9 mouse cellular contexts compared by ENCODE assay signal in genomic region chr16:44684646-44685045, GRCm38 (mm10). TPM values are rescaled to one million over a fixed set of nuclear protein-coding genes. Genes with fewer than 3 reads are reported as not detected.
DNase-seq lines count a peak whose midpoint lies in the region; ATAC-seq and TF ChIP-seq lines count a peak whose summit lies in the region.
"Had no signal": no experiment of that assay in that cellular context is flagged by ENCODE, and none has a peak within 500 bp of the region (broad histone marks: within the 10 kb centered on the region; RNA-seq: fewer than 3 reads in every experiment).

No protein-coding gene starts in this region.

- no peak for ATAC-seq in limb, embryonic 15.5 days (ENCODE audit: insufficient number of reproducible peaks, low FRiP score, low TSS enrichment, low read depth)
- no peak for ATAC-seq in granulocyte monocyte progenitor cell, adult 5-6 weeks (replicated peaks; ENCODE audit: poor library complexity, severe bottlenecking)

- H3K9ac ChIP-seq in limb, embryonic 15.5 days, result no peak overlapping the region
- H3K9ac ChIP-seq: lung, embryonic 15.5 days had no signal

- no peaks in the 10 kb centered on the region for H3K36me3 ChIP-seq in limb, embryonic 15.5 days
- H3K36me3 ChIP-seq: lung, embryonic 15.5 days had no signal

- H3K4me3 ChIP-seq in limb, embryonic 15.5 days, result no peak overlapping the region
- H3K4me3 ChIP-seq: lung, embryonic 15.5 days had no signal

- H3K27me3 ChIP-seq in limb, embryonic 15.5 days, result no peaks in the 10 kb centered on the region
- H3K27me3 ChIP-seq: lung, embryonic 15.5 days had no signal

- H3K27ac ChIP-seq in limb, embryonic 15.5 days, result peak overlapping the region; percentile 67; the same call in 1 of the 2 replicates
- H3K27ac ChIP-seq: lung, embryonic 15.5 days had no signal

- no peaks in the 10 kb centered on the region for H3K9me3 ChIP-seq in limb, embryonic 15.5 days
- H3K9me3 ChIP-seq: lung, embryonic 15.5 days had no signal

- no peak for TF ChIP-seq POLR2A in brain, embryonic 14.5 days (IDR thresholded peaks at IDR 0.05; ENCODE audit: borderline replicate concordance, extremely low read depth, insufficient read depth, insufficient read length, poor library complexity, severe bottlenecking)

- peak; percentile 18 for DNase-seq in kidney, adult 9 months
- no peak for DNase-seq in kidney, postnatal 25 days
- DNase-seq in brain, embryonic 14.5 days (ENCODE audit: low read depth), result peak; percentile 63
- peak; percentile 93 for DNase-seq in fibroblast of lung, adult 2 months (ENCODE audit: low read depth)
- no peak for DNase-seq in right cerebral cortex, adult 18-20 months
- DNase-seq: cerebellum, adult 11-12 months had no signal

- H3K4me2 ChIP-seq in limb, embryonic 15.5 days, result no peak overlapping the region
- H3K4me2 ChIP-seq: lung, embryonic 15.5 days had no signal

- WGBS in limb, embryonic 15.5 days, result 55% methylated on average over 7 of the region's 7 CpGs

- peaks cover 59% of the 10 kb centered on the region for H3K4me1 ChIP-seq in limb, embryonic 15.5 days

- no peak for TF ChIP-seq CTCF in brain, embryonic 14.5 days (IDR thresholded peaks at IDR 0.05; ENCODE audit: borderline replicate concordance, extremely low read depth, insufficient read depth, insufficient read length)

RNA-seq across cellular contexts. Expression of gene Nepro, which starts 39.5 kb away (rescaled TPM):
- polyA plus RNA-seq in brain, embryonic 14.5 days (2012; rRNA removed), result 6.2 and 6.3 TPM in 2 replicates
- polyA plus RNA-seq in limb, embryonic 15.5 days (2015; fragmentation: Nextera tagmentation; extraction: Ambion mirVana), result 6.9 and 7.4 TPM in 2 replicates
- 10.0 and 18.7 TPM in 2 replicates for total RNA-seq in granulocyte monocyte progenitor cell, adult 5-6 weeks (2014; fragmentation: Nextera tagmentation)
- total RNA-seq in granulocyte monocyte progenitor cell, adult 5-6 weeks (2017), result 16.9 and 22.4 TPM in 2 replicates

Comparison
In these comparisons a context has a peak if more than half of its experiments do, and no peak if none do; other contexts are left out.
1. DNase-seq: peak in kidney, adult 9 months (single experiment), brain, embryonic 14.5 days (single experiment) and fibroblast of lung, adult 2 months (single experiment); none in kidney, postnatal 25 days (0 of 2) and right cerebral cortex, adult 18-20 months (single experiment).